Mouse (Mus musculus) heart, adult 9 months (tissue): ENCODE results near the gene Gga3.

Experiments
- DNase-seq, 2 experiments: peaks; one replicate each; pipeline ENCODE4 v3.0.0; 2022; ENCODE audit warnings: low spot score in 2 of 2

Gga3 gene

DNA sequence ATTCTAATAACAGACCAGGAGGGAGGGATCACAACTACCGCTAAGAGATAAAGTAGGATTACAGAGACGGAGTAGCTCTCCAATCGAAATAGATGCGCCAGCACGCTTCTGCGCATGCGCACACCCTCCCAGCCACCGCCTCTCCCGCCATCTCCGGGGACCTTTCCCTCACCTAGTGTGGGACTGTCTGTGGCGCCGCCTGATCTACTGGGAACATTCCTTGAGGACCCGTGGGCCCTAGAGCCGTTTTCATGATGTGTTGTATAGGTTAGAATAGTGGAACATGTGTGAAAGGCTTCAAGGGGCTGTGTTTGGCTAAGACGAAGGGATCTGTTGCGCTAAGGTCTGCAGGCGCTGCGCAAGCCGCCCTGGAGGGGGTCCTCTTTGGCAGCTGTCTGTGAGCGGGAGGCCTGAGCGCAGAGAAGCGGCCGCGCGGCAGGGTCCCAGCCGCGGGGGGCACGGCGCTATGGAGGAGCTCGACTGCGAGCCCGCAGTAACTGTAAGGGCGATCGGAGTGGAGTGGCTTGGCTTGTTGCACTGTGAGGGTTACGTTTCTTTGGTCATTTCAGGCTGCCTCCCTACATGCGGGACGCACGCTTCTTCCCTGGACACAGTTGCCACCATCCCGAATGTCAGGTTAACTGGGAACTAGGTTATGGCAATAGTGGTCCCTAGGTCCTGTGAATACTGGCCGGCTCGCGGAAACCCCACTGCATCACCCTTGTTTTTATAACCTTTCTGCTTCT lies 39.6 kb downstream of the Gga3 start, which contains the start of gene Nup85:
Nup85 (plus strand) TSS at position 371 of the 746 bp plus-strand sequence.
- peak; percentile 94 to 96 for DNase-seq

DNA sequence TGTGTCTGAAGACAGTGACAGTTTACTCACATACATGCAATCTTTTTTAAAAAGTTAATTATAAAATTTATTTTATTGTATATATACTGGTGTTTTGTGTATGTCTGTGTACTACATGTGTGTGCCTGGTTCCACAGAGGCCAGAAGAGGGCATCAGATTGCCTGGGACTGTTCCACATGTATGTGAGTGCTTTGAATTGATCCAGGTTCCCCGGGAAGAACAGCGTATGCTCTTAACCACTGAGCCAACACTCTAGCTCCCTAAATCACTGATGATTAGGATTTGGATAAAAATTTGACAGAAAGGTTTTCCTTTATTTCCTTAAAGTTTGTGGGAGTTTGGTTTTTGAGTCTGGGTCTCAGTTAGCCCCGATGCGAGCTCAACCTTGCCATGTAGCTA lies 40.4 kb downstream of the Gga3 start:
- DNase-seq: no peak

GRCm38 (mm10) chr11:115555717-115556116 lies 48.1 kb downstream of the Gga3 start:
- DNase-seq: no peak

DNA sequence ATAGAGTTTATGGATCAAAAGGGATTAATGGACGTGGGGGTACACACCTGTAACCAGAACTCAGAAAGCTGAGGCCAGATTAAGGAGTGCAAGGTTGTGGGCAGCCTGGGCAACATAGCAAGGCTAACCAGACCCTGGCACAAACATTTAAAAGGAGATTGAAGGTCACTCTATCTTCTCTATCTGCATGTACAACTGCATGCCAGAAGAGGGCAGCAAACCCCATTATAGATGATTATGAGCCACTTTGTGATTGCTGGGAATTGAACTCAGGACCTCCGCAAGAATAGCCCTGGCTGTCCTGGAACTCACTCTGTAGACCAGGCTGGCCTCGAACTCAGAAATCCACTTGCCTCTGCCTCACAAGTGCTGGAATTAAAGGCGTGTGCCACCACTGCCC lies 51.1 kb downstream of the Gga3 start:
- no peak for DNase-seq

- no peak for DNase-seq
Observed at GRCm38 (mm10) chr11:115543571-115543970, 60.3 kb downstream of the Gga3 start.

- no peak for DNase-seq
Observed at GRCm38 (mm10) chr11:115538045-115538444, 65.8 kb downstream of the Gga3 start.

DNA sequence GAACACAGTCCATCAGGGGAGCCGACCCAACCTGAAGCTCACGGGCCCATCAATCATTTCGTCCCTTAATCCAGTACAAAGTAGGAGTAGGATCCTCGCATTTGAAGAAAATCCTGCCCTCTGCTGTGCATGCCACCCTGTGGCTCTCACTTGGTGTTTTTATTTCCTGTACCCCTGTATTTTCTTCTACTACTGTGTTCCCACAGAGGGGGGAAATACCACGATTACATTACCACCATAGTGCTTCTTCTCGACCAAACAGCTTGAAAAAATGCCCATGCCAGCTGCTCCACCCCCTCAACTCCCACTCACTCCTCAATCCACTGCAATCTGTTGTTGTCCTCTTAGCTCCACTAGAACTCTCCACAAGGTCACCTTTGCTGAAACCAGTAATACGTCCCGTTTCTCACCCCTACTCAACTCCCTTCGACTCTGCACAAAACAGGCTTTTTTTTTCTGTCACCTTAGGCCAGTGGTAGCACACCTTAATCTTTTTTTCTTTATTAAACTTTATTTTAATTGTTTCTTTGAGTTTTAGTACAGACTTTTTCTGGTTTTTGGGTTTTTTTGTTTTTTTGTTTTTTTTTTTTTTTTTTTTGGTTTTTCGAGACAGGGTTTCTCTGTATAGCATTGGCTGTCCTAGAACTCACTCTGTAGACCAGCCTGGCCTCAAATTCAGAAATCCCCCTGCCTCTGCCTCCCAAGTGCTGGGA lies 66.8 kb downstream of the Gga3 start:
- no peak for DNase-seq

DNA sequence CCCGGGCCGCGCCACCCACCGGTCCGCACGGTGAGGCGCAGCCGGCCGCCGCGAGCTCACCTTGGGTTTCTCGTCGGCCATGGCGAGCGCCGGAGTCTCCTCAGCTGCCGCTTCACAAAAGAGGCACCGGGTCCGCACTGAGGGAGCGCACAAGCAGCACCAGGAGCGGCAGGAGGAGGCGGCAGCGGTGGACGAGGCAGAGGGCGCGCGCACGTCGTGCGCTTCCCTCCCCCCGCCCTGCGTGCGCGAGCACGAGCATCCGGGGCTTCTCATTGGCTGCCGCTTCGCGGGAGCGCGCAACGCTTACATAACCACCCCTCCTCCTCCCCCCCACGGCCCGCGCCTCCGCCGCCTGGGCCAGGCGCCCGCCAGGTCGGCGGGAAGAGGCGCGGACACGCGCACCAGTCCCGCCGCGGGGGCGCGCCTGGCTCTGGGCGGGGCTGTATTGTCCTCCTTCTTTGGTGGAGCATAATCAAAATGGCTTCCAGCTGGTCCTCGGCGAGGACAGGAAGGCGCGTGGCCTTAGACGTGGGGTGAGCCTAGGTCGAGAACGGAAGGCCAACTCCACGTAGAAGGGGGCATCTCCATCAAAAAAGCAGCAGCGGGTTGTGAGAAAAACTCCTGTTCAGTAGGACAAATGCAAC lies 67.7 kb downstream of the Gga3 start, which contains the start of gene Sumo2:
Sumo2 (minus strand) TSS at position 239 of the 644 bp plus-strand sequence.
- peak; percentile 99 to 100 for DNase-seq

DNA sequence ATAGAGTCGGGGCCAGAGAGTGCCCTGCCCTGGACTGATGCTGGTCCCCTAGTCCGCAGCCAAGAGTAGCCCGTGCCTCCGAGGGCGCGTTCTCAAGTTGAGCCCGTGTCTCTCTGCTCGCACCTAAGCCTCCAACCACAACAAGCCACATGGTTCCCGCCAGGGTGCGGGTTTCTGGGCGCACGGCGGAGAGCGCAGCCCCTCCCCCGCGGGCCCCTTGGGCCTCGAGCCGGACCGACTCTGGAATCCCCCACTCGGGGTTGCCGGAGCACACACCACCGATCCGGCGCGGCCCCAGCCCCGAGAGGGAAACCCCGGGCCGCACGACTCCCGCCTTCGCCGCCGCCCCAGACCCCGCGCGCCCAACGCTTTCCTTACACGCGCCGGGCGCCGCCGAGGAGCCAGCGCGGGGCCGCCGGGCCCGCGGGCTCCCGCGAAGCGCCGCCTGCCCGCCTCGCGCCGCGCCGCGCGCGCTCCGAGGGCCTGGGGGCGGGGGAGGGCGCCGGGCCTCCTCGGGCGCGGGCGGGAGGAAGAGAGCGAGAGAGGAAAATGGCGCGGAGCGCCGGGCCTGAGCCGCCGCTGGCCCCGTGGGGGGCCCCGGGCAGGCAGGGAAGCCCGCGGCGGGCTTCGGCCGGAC lies 68.3 kb downstream of the Gga3 start:
- DNase-seq: peak in 1 of 2 experiments; percentile 78

DNA sequence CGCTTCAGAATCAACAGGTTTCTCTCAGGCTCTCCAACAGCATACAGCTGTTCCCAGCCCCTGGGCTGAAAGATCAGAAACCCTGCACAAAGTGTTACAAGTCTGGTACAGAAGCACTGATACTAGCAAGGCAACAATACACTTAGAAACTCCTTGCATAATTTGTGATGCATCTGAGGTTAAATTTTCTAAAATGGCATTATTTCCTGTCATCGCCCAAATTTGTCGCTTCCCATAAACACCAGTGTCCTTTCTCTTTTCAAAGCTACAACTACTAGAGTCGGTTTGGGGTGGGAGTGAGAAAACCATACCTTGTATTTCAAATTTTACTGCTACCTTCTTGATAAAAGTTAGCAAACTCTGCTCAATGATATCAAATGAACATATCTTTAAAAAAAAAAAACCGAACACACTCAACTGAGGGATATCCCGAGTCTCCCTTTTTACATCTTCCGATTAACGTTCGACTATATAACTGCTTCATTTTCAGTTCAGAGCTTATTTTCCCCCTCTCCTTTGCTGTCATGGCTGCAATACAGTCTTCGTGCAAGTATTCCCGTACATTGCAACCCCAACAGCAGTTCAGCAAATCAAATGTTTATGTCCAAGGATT lies 69.0 kb downstream of the Gga3 start:
- no peak for DNase-seq
